Mouse (Mus musculus): Measurements from ENCODE around the gene Ogn. TPM values are rescaled to one million over a fixed set of nuclear protein-coding genes. Genes with fewer than 3 reads are reported as not detected.
"Not testable (repeated sequence)": the region's sequence is repeated elsewhere in the genome, so short reads cannot be mapped to it uniquely, and the experiment has no call there.

The Ogn gene
- polyA plus RNA-seq, 1 experiment, result not detected

GRCm38 (mm10) chr13:49586062-49586461 lies 21.8 kb upstream of the Ogn start:
- TF ChIP-seq CTCF (IDR thresholded peaks at IDR 0.05; ENCODE audit: low read depth, low read length), result no peak
- TF ChIP-seq POLR2A (IDR thresholded peaks at IDR 0.05; ENCODE audit: borderline replicate concordance, low read depth, low read length), result no peak
- H3K4me3 ChIP-seq (ENCODE audit: insufficient read depth, low read length), result no peak overlapping the region
- H3K4me1 ChIP-seq (ENCODE audit: control insufficient read depth, insufficient read depth, low read length), result peaks cover 10% of the 10 kb centered on the region
- H3K27ac ChIP-seq (ENCODE audit: insufficient read depth, low read depth, low read length), result no peak overlapping the region

DNA sequence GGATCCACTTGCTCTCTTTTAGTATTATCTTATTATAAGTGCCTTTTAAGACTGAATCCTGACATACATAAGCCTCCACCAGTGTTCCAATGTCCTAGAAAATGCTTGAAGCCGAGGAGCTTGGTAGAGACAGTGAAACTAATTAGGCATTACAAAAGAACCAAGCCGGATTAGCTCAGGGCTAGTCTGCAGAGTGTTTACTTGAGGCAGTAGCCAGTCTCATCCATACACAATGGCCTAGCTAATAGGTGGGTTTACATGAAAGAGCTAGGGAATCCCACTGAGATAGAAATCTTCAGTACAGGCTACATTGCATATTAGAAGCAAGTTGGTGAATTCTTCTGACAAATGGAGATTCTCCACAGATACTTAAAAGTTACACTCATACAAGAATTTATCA lies 5.3 kb upstream of the Ogn start:
- not testable (repeated sequence) for H3K4me1 ChIP-seq (ENCODE audit: control insufficient read depth, insufficient read depth, low read length); H3K27ac ChIP-seq (ENCODE audit: insufficient read depth, low read depth, low read length); H3K4me3 ChIP-seq (ENCODE audit: insufficient read depth, low read length)

DNA sequence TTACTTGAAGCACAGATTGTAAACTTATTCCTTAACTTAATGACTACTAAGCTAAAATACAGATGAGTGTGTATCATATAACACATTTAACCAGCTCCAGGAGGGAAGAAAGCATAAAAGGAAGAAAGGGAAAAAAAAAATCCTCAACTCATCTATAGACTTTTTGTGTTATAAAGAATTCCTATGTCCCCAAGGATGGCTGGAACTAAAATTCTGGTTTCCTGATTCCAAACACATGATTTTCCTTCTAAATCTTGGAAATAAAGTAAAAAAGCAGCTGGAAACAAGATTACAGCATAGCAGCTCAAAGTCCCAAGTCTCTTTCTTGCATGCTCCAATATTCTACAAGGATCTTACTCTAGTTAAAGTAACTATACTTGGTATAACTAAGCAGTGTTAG lies 4.2 kb upstream of the Ogn start:
- TF ChIP-seq POLR2A (IDR thresholded peaks at IDR 0.05; ENCODE audit: borderline replicate concordance, low read depth, low read length) (no peak), CTCF (IDR thresholded peaks at IDR 0.05; ENCODE audit: low read depth, low read length) (no peak)
- H3K27ac ChIP-seq (ENCODE audit: insufficient read depth, low read depth, low read length), result no peak overlapping the region

GRCm38 (mm10) chr13:49608589-49609322 lies 910 bp downstream of the Ogn start:
- Histone ChIP-seq H3K27ac (ENCODE audit: insufficient read depth, low read depth, low read length) (no peak overlapping the region), H3K4me1 (ENCODE audit: control insufficient read depth, insufficient read depth, low read length) (no peaks in the 10 kb centered on the region), H3K4me3 (ENCODE audit: insufficient read depth, low read length) (no peak overlapping the region)
- TF ChIP-seq POLR2A (IDR thresholded peaks at IDR 0.05; ENCODE audit: borderline replicate concordance, low read depth, low read length) (no peak), CTCF (IDR thresholded peaks at IDR 0.05; ENCODE audit: low read depth, low read length) (no peak)

More for the DNA sequence above, 4.2 kb upstream of the Ogn start:
- H3K4me1 ChIP-seq (ENCODE audit: control insufficient read depth, insufficient read depth, low read length), result no peaks in the 10 kb centered on the region
- H3K4me3 ChIP-seq (ENCODE audit: insufficient read depth, low read length), result no peak overlapping the region

DNA sequence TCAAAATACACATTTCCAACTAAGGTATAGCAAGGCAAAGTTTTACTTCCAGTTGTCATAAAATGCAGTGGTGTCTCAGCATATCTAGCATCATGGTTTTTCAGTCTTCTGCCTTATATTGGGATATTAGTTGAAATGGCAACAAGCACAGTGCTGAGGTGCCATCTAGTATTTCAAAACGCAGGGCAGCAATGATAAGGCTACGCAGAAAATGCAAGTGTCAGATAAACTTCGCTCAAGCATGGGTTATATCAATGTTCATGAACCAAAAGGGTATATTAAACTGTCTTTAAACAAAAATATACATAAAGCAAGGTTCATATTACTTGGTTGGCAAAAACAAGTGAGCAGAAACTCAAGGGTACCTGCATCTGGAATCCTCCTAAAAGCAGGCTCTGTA lies 9.2 kb downstream of the Ogn start:
- Histone ChIP-seq H3K27ac (ENCODE audit: insufficient read depth, low read depth, low read length) (no peak overlapping the region), H3K4me1 (ENCODE audit: control insufficient read depth, insufficient read depth, low read length) (no peaks in the 10 kb centered on the region), H3K4me3 (ENCODE audit: insufficient read depth, low read length) (no peak overlapping the region)
- TF ChIP-seq CTCF (IDR thresholded peaks at IDR 0.05; ENCODE audit: low read depth, low read length), result no peak
- TF ChIP-seq POLR2A (IDR thresholded peaks at IDR 0.05; ENCODE audit: borderline replicate concordance, low read depth, low read length), result no peak

GRCm38 (mm10) chr13:49618365-49618764 lies 10.5 kb downstream of the Ogn start:
- Histone ChIP-seq H3K4me1 (ENCODE audit: control insufficient read depth, insufficient read depth, low read length) (no peaks in the 10 kb centered on the region), H3K27ac (ENCODE audit: insufficient read depth, low read depth, low read length) (no peak overlapping the region), H3K4me3 (ENCODE audit: insufficient read depth, low read length) (no peak overlapping the region)
- TF ChIP-seq CTCF (IDR thresholded peaks at IDR 0.05; ENCODE audit: low read depth, low read length) (no peak), POLR2A (IDR thresholded peaks at IDR 0.05; ENCODE audit: borderline replicate concordance, low read depth, low read length) (no peak)

DNA sequence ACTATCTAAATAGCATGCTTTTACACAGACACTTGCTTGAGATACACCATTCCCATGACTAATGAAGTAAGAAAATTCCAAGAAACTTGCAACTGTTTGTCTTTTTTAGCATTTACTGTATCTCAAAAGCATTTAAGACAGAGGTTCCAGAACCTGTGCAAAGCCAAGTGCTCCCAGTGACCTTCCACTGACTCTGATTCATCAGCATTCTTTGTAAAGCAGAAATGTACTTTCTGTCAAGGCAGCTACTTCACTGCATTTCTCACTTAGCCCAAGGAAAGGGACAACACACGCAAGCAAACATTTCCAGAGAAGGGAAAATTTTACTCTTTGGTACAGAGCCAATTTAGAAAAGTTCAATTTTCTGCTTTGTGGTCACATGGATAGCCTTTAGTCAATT lies 15.4 kb downstream of the Ogn start:
- no peak overlapping the region for H3K27ac ChIP-seq (ENCODE audit: insufficient read depth, low read depth, low read length)
- peaks cover 2% of the 10 kb centered on the region; the same call in 1 of the 2 replicates for H3K4me1 ChIP-seq (ENCODE audit: control insufficient read depth, insufficient read depth, low read length)
- H3K4me3 ChIP-seq (ENCODE audit: insufficient read depth, low read length), result no peak overlapping the region
- TF ChIP-seq POLR2A (IDR thresholded peaks at IDR 0.05; ENCODE audit: borderline replicate concordance, low read depth, low read length), result no peak
- TF ChIP-seq CTCF (IDR thresholded peaks at IDR 0.05; ENCODE audit: low read depth, low read length), result no peak

GRCm38 (mm10) chr13:49628167-49628566 lies 20.3 kb downstream of the Ogn start:
- Histone ChIP-seq H3K4me1 (ENCODE audit: control insufficient read depth, insufficient read depth, low read length) (peaks cover 16% of the 10 kb centered on the region), H3K27ac (ENCODE audit: insufficient read depth, low read depth, low read length) (no peak overlapping the region), H3K4me3 (ENCODE audit: insufficient read depth, low read length) (no peak overlapping the region)
- TF ChIP-seq POLR2A (IDR thresholded peaks at IDR 0.05; ENCODE audit: borderline replicate concordance, low read depth, low read length) (no peak), CTCF (IDR thresholded peaks at IDR 0.05; ENCODE audit: low read depth, low read length) (no peak)

- TF ChIP-seq CTCF (IDR thresholded peaks at IDR 0.05; ENCODE audit: low read depth, low read length) (no peak), POLR2A (IDR thresholded peaks at IDR 0.05; ENCODE audit: borderline replicate concordance, low read depth, low read length) (no peak)
- Histone ChIP-seq H3K27ac (ENCODE audit: insufficient read depth, low read depth, low read length) (peak overlapping the region; percentile 27; the same call in 1 of the 2 replicates), H3K4me3 (ENCODE audit: insufficient read depth, low read length) (no peak overlapping the region), H3K4me1 (ENCODE audit: control insufficient read depth, insufficient read depth, low read length) (peaks cover 16% of the 10 kb centered on the region)
These were observed 21.2 kb downstream of the Ogn start for GRCm38 (mm10) chr13:49629076-49629475.

GRCm38 (mm10) chr13:49639965-49640364 lies 32.1 kb downstream of the Ogn start:
- 0 out of 2 replicates have a peak, but pooled peaks cover 2% of the 10 kb centered on the region for H3K4me1 ChIP-seq (ENCODE audit: control insufficient read depth, insufficient read depth, low read length)
- TF ChIP-seq POLR2A (IDR thresholded peaks at IDR 0.05; ENCODE audit: borderline replicate concordance, low read depth, low read length), result no peak
- no peak for TF ChIP-seq CTCF (IDR thresholded peaks at IDR 0.05; ENCODE audit: low read depth, low read length)
- H3K27ac ChIP-seq (ENCODE audit: insufficient read depth, low read depth, low read length), result no peak overlapping the region
- H3K4me3 ChIP-seq (ENCODE audit: insufficient read depth, low read length), result no peak overlapping the region
